Mouse (Mus musculus) liver, adult 2 months (tissue): ENCODE results near the gene Slc13a1. TPM values are rescaled to one million over a fixed set of nuclear protein-coding genes. Genes with fewer than 3 reads are reported as not detected.

ENCODE experiments used
- DNase-seq: peaks from one replicate; pipeline ENCODE4 v3.0.0-alpha.2; 2011; ENCODE audit warnings: low read depth, low spot score; ENCODE audit errors: extremely low read depth
- H3K27ac ChIP-seq: fragments of 200-500 bp; replicated peaks from 2 replicates; pipeline ENCODE4 v1.5.1; 2012; ENCODE audit warnings: low read depth, mild to moderate bottlenecking, control low read depth, inconsistent platforms, low read length; ENCODE audit not compliant: insufficient read depth
- H3K27me3 ChIP-seq: fragments of 200-500 bp; 2 replicates; pipeline ENCODE4 v1.6.1; 2012; ENCODE audit warnings: mild to moderate bottlenecking, moderate library complexity, low read length, inconsistent platforms; ENCODE audit not compliant: control insufficient read depth, insufficient read depth
- H3K36me3 ChIP-seq: fragments of 200-500 bp; 2 replicates; pipeline ENCODE4 v1.6.1; 2012; ENCODE audit warnings: low read length, inconsistent platforms; ENCODE audit not compliant: control insufficient read depth, insufficient read depth
- H3K4me1 ChIP-seq: fragments of 200-500 bp; 2 replicates; pipeline ENCODE4 v1.6.1; 2011; ENCODE audit warnings: low read length; ENCODE audit not compliant: control insufficient read depth, insufficient read depth
- H3K4me3 ChIP-seq: fragments of 200-500 bp; 2 replicates; pipeline ENCODE4 v1.5.1; 2011; ENCODE audit warnings: low read depth, mild to moderate bottlenecking, control low read depth, low read length, moderate library complexity; ENCODE audit not compliant: insufficient read depth
- H3K79me2 ChIP-seq: fragments of 200-500 bp; 2 replicates; pipeline ENCODE4 v1.6.1; 2012; ENCODE audit warnings: inconsistent platforms, mild to moderate bottlenecking, low read length, moderate library complexity; ENCODE audit not compliant: control insufficient read depth, insufficient read depth
- H3K9ac ChIP-seq: fragments of 200-500 bp; 2 replicates; pipeline ENCODE4 v1.6.1; 2012; ENCODE audit warnings: low read depth, mild to moderate bottlenecking, control low read depth, inconsistent platforms, low read length
- CTCF ChIP-seq: fragments of 200-500 bp; IDR thresholded peaks from 2 replicates; pipeline ENCODE4 v1.5.1; 2011; ENCODE audit warnings: low read depth, low read length, control low read depth
- POLR2A ChIP-seq: fragments of 200-500 bp; IDR thresholded peaks from 2 replicates; pipeline ENCODE4 v1.6.1; 2011; ENCODE audit warnings: low read length, control low read depth; ENCODE audit not compliant: insufficient read depth; ENCODE audit errors: extremely low read depth
- WGBS: fragments of 180-500 bp; shearing (Covaris S2); methylation state at CpG from one replicate; pipeline ENCODE4 v1.1.7; 2018; 5-methylcytosine and 5-hydroxymethylcytosine counted together
- polyA plus RNA-seq: library from polyadenylated mRNA; depleted of rRNA; stranded (reverse); fragments of >200 nt; gene quantifications from 2 replicates; pipeline ENCODE4 v1.2.3, GENCODE M21; 2012; rRNA removed
- total RNA-seq: library from RNA; depleted of rRNA; stranded (reverse); fragments of >200 nt; gene quantifications from 2 replicates; pipeline ENCODE4 v1.2.3, GENCODE M21; 2014; rRNA removed

Slc13a1 gene
- total and polyA plus RNA-seq, 2 experiments: not detected

- no peak for TF ChIP-seq POLR2A
- 70% methylated on average over 4 of the region's 4 CpGs for WGBS
- no peaks in the 10 kb centered on the region for H3K36me3 ChIP-seq
- no peaks in the 10 kb centered on the region for H3K27me3 ChIP-seq
- no peak for DNase-seq
- no peak overlapping the region for H3K27ac ChIP-seq
- no peaks in the 10 kb centered on the region for H3K79me2 ChIP-seq
- H3K9ac ChIP-seq: no peak overlapping the region
- no peak overlapping the region for H3K4me3 ChIP-seq
- no peaks in the 10 kb centered on the region for H3K4me1 ChIP-seq
Observed at GRCm38 (mm10) chr6:24072804-24073203, 95.1 kb downstream of the Slc13a1 start.

GRCm38 (mm10) chr6:24059754-24060153, 108.1 kb downstream of the Slc13a1 start:
- no peak for TF ChIP-seq POLR2A
- no peak for TF ChIP-seq CTCF
- H3K27ac ChIP-seq: no peak overlapping the region
- H3K27me3 ChIP-seq: no peaks in the 10 kb centered on the region
- no peak for DNase-seq
- no peak overlapping the region for H3K4me3 ChIP-seq
- H3K79me2 ChIP-seq: no peaks in the 10 kb centered on the region
- WGBS: 89% methylated on average over 3 of the region's 3 CpGs
- H3K36me3 ChIP-seq: no peaks in the 10 kb centered on the region
- H3K4me1 ChIP-seq: no peaks in the 10 kb centered on the region
- H3K9ac ChIP-seq: no peak overlapping the region

- H3K27ac ChIP-seq: no peak overlapping the region
- no peak overlapping the region for H3K9ac ChIP-seq
- H3K36me3 ChIP-seq: no peaks in the 10 kb centered on the region
- H3K27me3 ChIP-seq: no peaks in the 10 kb centered on the region
- no peaks in the 10 kb centered on the region for H3K79me2 ChIP-seq
- WGBS: 85% methylated on average over 4 of the region's 4 CpGs
- no peak for TF ChIP-seq CTCF
- TF ChIP-seq POLR2A: no peak
- DNase-seq: no peak
- H3K4me1 ChIP-seq: no peaks in the 10 kb centered on the region
- no peak overlapping the region for H3K4me3 ChIP-seq
Observed at GRCm38 (mm10) chr6:24055086-24055485, 112.8 kb downstream of the Slc13a1 start.

- no peak for DNase-seq
- no peak overlapping the region for H3K27ac ChIP-seq
- H3K27me3 ChIP-seq: no peaks in the 10 kb centered on the region
- TF ChIP-seq CTCF (no peak), POLR2A (no peak)
- H3K4me1 ChIP-seq: no peaks in the 10 kb centered on the region
- WGBS: 88% methylated on average over 9 of the region's 9 CpGs
- H3K9ac ChIP-seq: no peak overlapping the region
- no peaks in the 10 kb centered on the region for H3K36me3 ChIP-seq
- no peak overlapping the region for H3K4me3 ChIP-seq
- H3K79me2 ChIP-seq: no peaks in the 10 kb centered on the region
Observed at GRCm38 (mm10) chr6:24054086-24054710, 113.7 kb downstream of the Slc13a1 start.

GRCm38 (mm10) chr6:24047014-24047770, 120.7 kb downstream of the Slc13a1 start:
- Histone ChIP-seq H3K27ac (0 out of 2 replicates have a peak overlapping the region, but pooled peaks have one; percentile 20), H3K36me3 (no peaks in the 10 kb centered on the region), H3K27me3 (no peaks in the 10 kb centered on the region), H3K4me3 (peak overlapping the region; percentile 34; the same call in 1 of the 2 replicates), H3K79me2 (no peaks in the 10 kb centered on the region), H3K9ac (peak overlapping the region; percentile 48), H3K4me1 (no peaks in the 10 kb centered on the region; the same call in 1 of the 2 replicates)
- TF ChIP-seq CTCF: no peak
- TF ChIP-seq POLR2A: no peak
- peak; percentile 88 for DNase-seq
- WGBS: 33% methylated on average over 7 of the region's 7 CpGs

GRCm38 (mm10) chr6:24043496-24043895, 124.4 kb downstream of the Slc13a1 start:
- TF ChIP-seq CTCF (no peak), POLR2A (no peak)
- DNase-seq: no peak
- no peaks in the 10 kb centered on the region for H3K27me3 ChIP-seq
- no peak overlapping the region for H3K27ac ChIP-seq
- H3K4me1 ChIP-seq: no peaks in the 10 kb centered on the region; the same call in 1 of the 2 replicates
- no peak overlapping the region for H3K9ac ChIP-seq
- H3K79me2 ChIP-seq: no peaks in the 10 kb centered on the region
- H3K36me3 ChIP-seq: no peaks in the 10 kb centered on the region
- H3K4me3 ChIP-seq: no peak overlapping the region

Other genes with a start within 250 kb of the Slc13a1 start
- not detected in 2 replicates for gene Tas2r118, start 198.0 kb downstream of the Slc13a1 start, total RNA-seq
- gene Tas2r118, start 198.0 kb downstream of the Slc13a1 start, polyA plus RNA-seq: not detected in 2 replicates